In genomic region chr10:57631896-57632867, GRCm38 (mm10) we compare ENCODE assay signal across 8 mouse cellular contexts. TPM values are rescaled to one million over a fixed set of nuclear protein-coding genes. Genes with fewer than 3 reads are reported as not detected.
DNase-seq lines count a peak whose midpoint lies in the region; ATAC-seq and TF ChIP-seq lines count a peak whose summit lies in the region.

TSS of gene Pkib (plus strand) at chr10:57631981.

- no peaks in the 10 kb centered on the region for H3K36me3 ChIP-seq in heart, postnatal 0 days (replicated peaks; ENCODE audit: control insufficient read depth, insufficient read depth, low read length)
- H3K36me3 ChIP-seq in liver, embryonic 13.5 days: no peaks in the 10 kb centered on the region
- H3K36me3 ChIP-seq in stomach, embryonic 16.5 days (ENCODE audit: control insufficient read depth, insufficient read depth, low read length): no peaks in the 10 kb centered on the region

- no peak for TF ChIP-seq CTCF in embryonic fibroblast, embryonic 13.5 days (IDR thresholded peaks at IDR 0.05; ENCODE audit: borderline replicate concordance, insufficient read depth, low read length)
- TF ChIP-seq CTCF in heart, postnatal 0 days (IDR thresholded peaks at IDR 0.05; ENCODE audit: low read depth): no peak

- ATAC-seq in heart, postnatal 0 days (ENCODE audit: insufficient read depth, low read depth): peak; percentile 77
- peak; percentile 67 for ATAC-seq in liver, embryonic 13.5 days (ENCODE audit: low read depth)
- peak; percentile 90 for ATAC-seq in stomach, embryonic 16.5 days (ENCODE audit: insufficient read depth, low FRiP score)

- peaks cover 8% of the 10 kb centered on the region; the same call in 1 of the 2 replicates for H3K27me3 ChIP-seq in heart, postnatal 0 days (ENCODE audit: control insufficient read depth, insufficient read depth, low read length)
- peaks cover 15% of the 10 kb centered on the region for H3K27me3 ChIP-seq in liver, embryonic 13.5 days
- H3K27me3 ChIP-seq in stomach, embryonic 16.5 days (ENCODE audit: control insufficient read depth, insufficient read depth, low read length): no peaks in the 10 kb centered on the region

- H3K4me3 ChIP-seq in embryonic fibroblast, embryonic 13.5 days (ENCODE audit: insufficient read depth, low read length): peak within 1 kb of the TSS; percentile 13
- peak within 1 kb of the TSS; percentile 42 for H3K4me3 ChIP-seq in heart, postnatal 0 days (ENCODE audit: low read depth, low read length)
- H3K4me3 ChIP-seq in liver, embryonic 13.5 days (replicated peaks): peak within 1 kb of the TSS; percentile 40
- peak within 1 kb of the TSS; percentile 43 for H3K4me3 ChIP-seq in stomach, embryonic 16.5 days (replicated peaks; ENCODE audit: low read length)

- no peak for TF ChIP-seq EP300 in heart, postnatal 0 days (IDR thresholded peaks at IDR 0.05; ENCODE audit: low read depth)

- DNase-seq in ovary, adult 18-20 months (ENCODE audit: low spot score): peak; percentile 13
- no peak for DNase-seq in ovary, postnatal 10 days (ENCODE audit: low spot score)
- DNase-seq in heart, postnatal 0 days (ENCODE audit: low spot score): peak; percentile 39
- DNase-seq in kidney, postnatal 4 days: peak; percentile 76 to 85
- DNase-seq in liver, embryonic 13.5 days: no peak
- DNase-seq in neural tube, embryonic 10.5 days (ENCODE audit: extremely low spot score, low spot score): peak; percentile 59

- H3K27ac ChIP-seq in embryonic fibroblast, embryonic 13.5 days (ENCODE audit: insufficient read depth, low read length): no peak within 1 kb of the TSS
- no peak within 1 kb of the TSS for H3K27ac ChIP-seq in heart, postnatal 0 days (ENCODE audit: low read depth)
- no peak within 1 kb of the TSS for H3K27ac ChIP-seq in liver, embryonic 13.5 days
- H3K27ac ChIP-seq in stomach, embryonic 16.5 days (ENCODE audit: low read length): no peak within 1 kb of the TSS

- 0 out of 2 replicates have a peak within 1 kb of the TSS, but pooled peaks have one; percentile 4 for H3K9ac ChIP-seq in heart, postnatal 0 days (replicated peaks; ENCODE audit: low read depth, low read length)
- no peak within 1 kb of the TSS for H3K9ac ChIP-seq in liver, embryonic 13.5 days
- peak within 1 kb of the TSS; percentile 8 for H3K9ac ChIP-seq in stomach, embryonic 16.5 days (ENCODE audit: low read length)

- TF ChIP-seq POLR2A in embryonic fibroblast, embryonic 13.5 days (IDR thresholded peaks at IDR 0.05; ENCODE audit: low read depth, low read length): no peak

- peaks cover 4% of the 10 kb centered on the region; the same call in 1 of the 2 replicates for H3K9me3 ChIP-seq in heart, postnatal 0 days (replicated peaks; ENCODE audit: control insufficient read depth, low read length)
- 0 out of 2 replicates have a peak, but pooled peaks cover 4% of the 10 kb centered on the region for H3K9me3 ChIP-seq in liver, embryonic 13.5 days (replicated peaks)
- H3K9me3 ChIP-seq in stomach, embryonic 16.5 days (replicated peaks; ENCODE audit: control insufficient read depth, low read length): no peaks in the 10 kb centered on the region; the same call in 1 of the 2 replicates

- H3K4me2 ChIP-seq in heart, postnatal 0 days (ENCODE audit: low read depth, low read length): peak within 1 kb of the TSS; percentile 60
- peak within 1 kb of the TSS; percentile 62 for H3K4me2 ChIP-seq in liver, embryonic 13.5 days
- H3K4me2 ChIP-seq in stomach, embryonic 16.5 days (ENCODE audit: low read depth, low read length): peak within 1 kb of the TSS; percentile 66

- no peaks in the 10 kb centered on the region; the same call in 1 of the 2 replicates for H3K4me1 ChIP-seq in embryonic fibroblast, embryonic 13.5 days (ENCODE audit: control insufficient read depth, insufficient read depth, low read length)
- 0 out of 2 replicates have a peak, but pooled peaks cover 3% of the 10 kb centered on the region for H3K4me1 ChIP-seq in heart, postnatal 0 days (ENCODE audit: control insufficient read depth, insufficient read depth)
- no peaks in the 10 kb centered on the region; the same call in 1 of the 2 replicates for H3K4me1 ChIP-seq in liver, embryonic 13.5 days (replicated peaks)
- no peaks in the 10 kb centered on the region for H3K4me1 ChIP-seq in stomach, embryonic 16.5 days (ENCODE audit: control insufficient read depth, insufficient read depth, low read length)

- 3% methylated on average over 41 of the region's 41 CpGs for WGBS in heart, postnatal 0 days
- 2% methylated on average over 41 of the region's 41 CpGs for WGBS in liver, embryonic 13.5 days (ENCODE audit: insufficient replicate concordance)
- WGBS in stomach, embryonic 16.5 days: 2% methylated on average over 41 of the region's 41 CpGs

RNA-seq across cellular contexts. Expression of gene Pkib, which starts in this region (rescaled TPM):
- polyA plus RNA-seq in embryonic fibroblast, embryonic 13.5 days (2011; ENCODE audit: insufficient read length, low read depth, missing spikeins): not detected in 2 replicates
- not detected in 2 replicates for total RNA-seq in heart, postnatal 0 days (2014; rRNA removed; ENCODE audit: low replicate concordance)
- 2.5 and 2.6 TPM in 2 replicates for polyA plus RNA-seq in heart, postnatal 0 days (2015; fragmentation: Nextera tagmentation; extraction: Ambion mirVana)
- polyA plus RNA-seq in liver, embryonic 13.5 days (2015; fragmentation: Nextera tagmentation; extraction: Ambion mirVana): 1.6 and 1.8 TPM in 2 replicates
- polyA plus RNA-seq in stomach, embryonic 16.5 days (2015; fragmentation: Nextera tagmentation; extraction: Ambion mirVana): 2.3 and 3.6 TPM in 2 replicates

Comparison
In these comparisons a context has a peak if more than half of its experiments do, and no peak if none do; other contexts are left out.
1. DNase-seq: peak in ovary, adult 18-20 months (single experiment), heart, postnatal 0 days (single experiment), kidney, postnatal 4 days (2 of 2) and neural tube, embryonic 10.5 days (single experiment); none in ovary, postnatal 10 days (single experiment) and liver, embryonic 13.5 days (single experiment).
2. Peak in every context shown above with its lines, with median percentiles within 50 percentile points of each other: H3K4me3 ChIP-seq, ATAC-seq and H3K4me2 ChIP-seq.